Mouse (Mus musculus): ENCODE results near the gene Cpne9. TPM values are rescaled to one million over a fixed set of nuclear protein-coding genes. Genes with fewer than 3 reads are reported as not detected.

The Cpne9 gene
- 1 to 10 TPM; 2.4 to 3.3 TPM for total RNA-seq (2023)

GRCm38 (mm10) chr6:113282101-113282802, at the start of gene Cpne9:
Cpne9 (plus strand) TSS chr6:113282307.

DNA sequence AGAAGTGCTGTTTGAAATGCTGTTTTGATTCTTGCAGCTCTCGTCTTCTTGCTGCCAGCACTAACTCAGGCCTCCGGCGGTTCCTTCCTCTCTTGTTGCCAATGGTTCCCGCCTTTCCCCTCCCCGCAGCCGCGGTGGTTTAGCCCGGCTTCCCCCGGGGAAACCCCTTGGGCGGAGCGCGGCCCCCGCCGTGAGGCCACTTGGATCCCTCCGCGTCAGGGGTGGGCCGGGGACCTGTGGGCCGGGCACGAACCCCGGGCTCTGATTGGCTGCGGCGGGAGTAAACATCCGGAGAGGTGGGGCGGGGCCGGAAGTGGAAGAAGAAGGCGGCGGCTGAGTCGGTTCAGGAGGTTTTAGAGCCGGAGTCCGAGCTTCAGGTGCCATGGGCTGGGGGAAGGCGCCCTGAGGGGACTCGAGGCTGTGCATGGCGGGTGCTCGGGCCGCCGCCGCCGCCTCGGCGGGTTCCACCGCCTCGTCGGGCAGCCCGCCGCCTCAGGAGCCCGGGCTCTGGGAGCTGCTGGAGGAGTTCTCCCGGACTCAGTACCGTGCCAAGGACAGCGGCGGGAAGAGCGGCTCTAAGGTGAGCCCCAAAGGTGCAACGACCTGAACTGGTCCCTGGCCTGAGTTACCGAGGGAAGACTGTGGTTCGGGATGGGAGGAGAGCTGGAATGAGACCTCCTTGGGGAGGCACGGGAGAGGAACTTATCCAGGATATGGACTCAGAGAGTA, 44.4 kb upstream of the Cpne9 start, which contains the start of gene Mtmr14:
TSS of gene Mtmr14 (plus strand) at position 302 of the 729 bp plus-strand sequence.

GRCm38 (mm10) chr6:113306986-113307349, 24.9 kb downstream of the Cpne9 start, which contains the start of gene Brpf1:
Brpf1 (plus strand) TSS chr6:113307137.

GRCm38 (mm10) chr6:113326533-113327315, 44.6 kb downstream of the Cpne9 start, which contains the start of gene Ogg1:
Ogg1 (plus strand) TSS chr6:113326972.

GRCm38 (mm10) chr6:113343177-113344092, 61.3 kb downstream of the Cpne9 start, which contains the start of gene Camk1:
Camk1 (minus strand) TSS chr6:113343984.

Other genes with a start within 250 kb of the Cpne9 start
- 10 to 100 TPM; 60.0 to 70.4 TPM for gene Thumpd3, start 236.1 kb upstream of the Cpne9 start, total RNA-seq (2023)
- gene Setd5, start 204.9 kb upstream of the Cpne9 start, total RNA-seq (2023) = 100 to 1,000 TPM; 150 to 153 TPM
- gene Lhfpl4, start 86.9 kb upstream of the Cpne9 start, total RNA-seq (2023) = 1 to 10 TPM; 1.8 to 2.5 TPM
- 10 to 100 TPM; 54.7 to 59.5 TPM for gene Mtmr14, start 44.5 kb upstream of the Cpne9 start, total RNA-seq (2023)
- 10 to 100 TPM; 69.4 to 82.0 TPM for gene Brpf1, start 24.8 kb downstream of the Cpne9 start, total RNA-seq (2023)
- gene Ogg1, start 44.7 kb downstream of the Cpne9 start, total RNA-seq (2023) = 10 to 100 TPM; 12.7 to 18.1 TPM
- gene Camk1, start 61.7 kb downstream of the Cpne9 start, total RNA-seq (2023) = under 1 TPM in 1 of 2 experiments, not detected in 1; 0.92 TPM
- 10 to 100 TPM; 26.7 to 30.5 TPM for gene Tada3, start 95.6 kb downstream of the Cpne9 start, total RNA-seq (2023)
- gene Arpc4, start 95.8 kb downstream of the Cpne9 start, total RNA-seq (2023) = 100 to 1,000 TPM; 262 to 268 TPM
- 10 to 100 TPM; 44.8 to 59.3 TPM for gene Ttll3, start 107.0 kb downstream of the Cpne9 start, total RNA-seq (2023)
- gene Rpusd3, start 137.0 kb downstream of the Cpne9 start, total RNA-seq (2023) = 10 to 100 TPM; 15.3 to 17.0 TPM
- not detected for gene Cidec, start 153.5 kb downstream of the Cpne9 start, total RNA-seq (2023)
- gene Jagn1, start 160.3 kb downstream of the Cpne9 start, total RNA-seq (2023) = 10 to 100 TPM; 18.3 to 23.0 TPM
- gene Il17re, start 176.2 kb downstream of the Cpne9 start, total RNA-seq (2023) = not detected
- gene Il17rc, start 189.1 kb downstream of the Cpne9 start, total RNA-seq (2023) = under 1 TPM in 1 of 2 experiments, not detected in 1; 0.42 TPM
- gene Creld1, start 201.0 kb downstream of the Cpne9 start, total RNA-seq (2023) = 10 to 100 TPM; 19.6 to 20.8 TPM
- gene Prrt3, start 219.6 kb downstream of the Cpne9 start, total RNA-seq (2023) = under 1 TPM; 0.32 to 0.47 TPM
- gene Emc3, start 249.3 kb downstream of the Cpne9 start, total RNA-seq (2023) = 10 to 100 TPM; 76.8 to 77.6 TPM
- 1 to 10 TPM in 1 of 2 experiments, under 1 TPM in 1; 0.80 to 1.7 TPM for gene Fancd2, start 249.4 kb downstream of the Cpne9 start, total RNA-seq (2023)

Data from B cell, adult 67 days (primary cell).